Mouse (Mus musculus) cerebellum, adult (tissue): ENCODE results near the gene Dohh.

Source experiments
- ATAC-seq: cut with Nextera tagmentation; 2 replicates; pipeline ENCODE4 v1.9.2; 2017; ENCODE audit warnings: mild to moderate bottlenecking, moderate library complexity, mixed read lengths; ENCODE audit not compliant: insufficient number of reproducible peaks, low FRiP score, low TSS enrichment

Dohh gene

DNA sequence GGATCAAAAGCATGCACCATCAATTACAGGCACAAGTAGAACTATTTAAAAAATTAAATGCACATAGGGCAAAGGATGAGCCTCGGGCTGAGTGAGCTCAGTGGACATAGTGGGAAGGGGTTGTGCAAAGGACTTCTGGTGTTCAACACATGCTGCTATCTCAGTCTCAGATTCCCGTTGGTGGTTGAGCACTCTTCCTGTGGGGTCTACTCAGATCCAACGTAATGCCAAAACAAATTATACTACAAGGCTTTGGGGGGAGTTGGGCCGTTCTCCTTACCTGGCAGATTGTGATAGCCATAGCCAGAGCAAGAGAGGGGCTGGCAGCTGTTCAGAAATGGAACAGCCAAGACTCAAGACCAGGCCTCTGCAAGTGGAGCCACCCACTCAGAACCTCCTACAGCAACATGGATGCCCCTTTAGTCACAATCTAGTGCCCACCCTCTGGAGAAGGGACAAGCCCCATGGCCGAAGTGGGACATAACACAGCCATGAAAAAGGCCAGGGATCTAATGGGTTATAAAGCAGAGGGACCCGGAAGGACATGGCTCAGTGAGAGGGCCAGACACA lies 4.3 kb upstream of the Dohh start:
- no peak for ATAC-seq

DNA sequence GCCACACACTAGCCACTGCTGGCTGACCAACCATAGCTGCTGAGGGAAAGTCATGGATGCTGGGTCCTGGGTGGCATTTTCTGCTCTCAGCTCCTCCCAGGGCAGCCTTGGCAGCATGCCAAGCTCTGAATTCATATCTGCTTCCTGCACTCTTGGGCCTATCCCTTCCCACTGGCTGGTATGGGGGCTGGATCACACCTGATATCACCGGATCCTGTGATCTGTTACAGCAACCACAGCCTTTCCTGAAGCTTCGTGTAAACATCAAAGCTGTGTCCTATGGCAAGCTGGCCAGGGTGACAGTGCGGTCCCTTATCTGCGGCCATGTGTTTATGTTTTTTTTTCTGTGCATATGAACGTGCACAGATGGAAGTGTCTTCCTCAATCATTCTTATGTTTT lies 2.2 kb upstream of the Dohh start:
- no peak for ATAC-seq

DNA sequence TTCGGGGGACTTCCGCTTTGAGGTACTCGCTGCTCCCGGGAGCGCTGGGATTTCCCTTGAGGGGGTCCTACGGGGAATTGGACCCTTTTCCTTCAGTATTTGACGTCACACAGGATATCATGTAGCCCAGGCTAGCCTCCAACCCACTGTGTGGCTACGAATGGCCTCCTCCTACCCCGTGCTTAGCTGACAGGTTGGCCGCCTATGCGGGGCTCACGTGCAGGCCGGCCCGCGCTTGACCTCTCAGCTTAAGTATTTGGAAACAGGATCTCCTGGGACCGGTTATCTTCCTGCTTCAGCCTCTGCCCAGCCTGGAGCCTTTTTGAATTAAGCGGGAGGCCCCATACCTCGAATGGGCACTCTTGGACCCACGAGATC lies 366 bp downstream of the Dohh start:
- ATAC-seq: no peak

DNA sequence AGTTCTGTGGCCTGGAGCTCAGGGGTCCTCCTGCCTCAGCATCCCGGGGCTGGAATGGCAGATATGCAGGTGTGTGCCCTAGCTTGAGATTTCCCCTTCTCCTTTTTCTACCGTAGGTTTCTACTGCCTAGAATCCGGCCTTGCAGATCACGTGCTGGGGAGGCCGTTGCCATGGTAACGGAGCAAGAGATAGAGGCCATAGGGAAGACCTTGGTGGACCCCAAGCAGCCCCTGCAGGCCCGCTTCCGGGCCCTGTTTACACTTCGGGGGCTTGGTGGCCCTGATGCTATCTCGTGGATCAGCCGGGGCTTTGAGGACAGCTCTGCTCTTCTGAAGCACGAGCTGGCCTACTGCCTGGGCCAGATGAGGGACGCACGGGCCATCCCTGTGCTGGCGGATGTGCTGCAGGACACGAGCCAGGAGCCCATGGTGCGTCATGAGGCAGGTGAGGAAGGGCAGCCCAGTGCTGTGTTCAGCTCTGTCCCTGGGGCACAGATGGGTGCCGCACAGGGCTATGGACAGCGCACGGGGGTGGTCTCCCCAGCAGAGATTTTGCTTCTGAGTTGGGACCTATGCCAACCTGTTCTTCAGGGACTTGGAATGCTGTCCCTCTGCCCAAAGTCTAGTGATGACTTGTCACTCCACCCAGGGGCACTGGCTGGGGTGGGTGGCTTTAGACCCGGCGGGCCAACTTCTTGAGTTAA lies 1.5 kb downstream of the Dohh start:
- ATAC-seq: no peak

DNA sequence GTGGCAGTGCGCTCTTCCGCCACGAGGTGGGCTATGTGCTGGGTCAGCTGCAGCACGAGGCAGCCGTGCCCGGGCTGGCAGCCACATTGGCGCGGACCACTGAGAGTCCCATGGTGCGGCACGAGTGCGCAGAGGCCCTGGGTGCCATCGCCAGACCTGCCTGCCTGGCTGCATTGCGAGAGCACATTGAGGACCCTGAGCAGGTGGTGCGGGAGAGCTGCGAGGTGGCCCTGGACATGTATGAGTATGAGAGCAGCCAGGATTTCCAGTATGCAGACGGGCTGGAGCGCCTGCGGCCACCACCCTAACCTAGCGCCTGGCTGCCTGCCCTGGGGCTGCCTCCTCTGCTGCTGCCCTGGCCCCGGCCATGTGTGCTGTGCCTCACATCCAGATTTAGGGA lies 3.5 kb downstream of the Dohh start:
- no peak for ATAC-seq

DNA sequence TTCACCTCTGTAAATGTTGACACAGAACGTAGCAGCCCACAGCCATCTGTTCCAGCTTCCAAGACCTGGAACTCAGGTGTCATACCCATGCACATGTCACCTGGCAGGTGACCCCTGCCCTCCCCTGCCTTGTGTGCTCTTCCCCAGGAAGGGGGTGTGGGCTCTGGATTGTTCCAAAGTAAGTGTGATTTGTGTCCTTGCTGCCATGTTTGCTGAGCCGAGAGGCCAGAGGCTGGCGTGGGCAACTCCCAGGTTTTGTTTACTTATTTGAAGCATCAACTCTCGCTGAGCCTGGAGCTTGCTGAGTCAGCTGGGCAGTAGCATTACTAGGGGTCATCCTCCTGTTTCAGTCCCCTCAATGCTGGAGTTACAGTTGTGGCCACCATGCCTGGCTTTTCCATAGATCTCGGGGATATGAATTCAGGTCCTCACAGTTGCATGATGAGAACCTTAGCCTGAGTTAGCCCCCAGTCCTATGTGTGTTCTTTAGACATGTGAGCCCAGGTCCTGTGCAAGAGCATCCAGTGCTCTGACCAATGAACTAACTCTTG lies 4.4 kb downstream of the Dohh start, which contains the start of gene Gm48552:
TSS of gene Gm48552 (plus strand) at position 501 of the 551 bp plus-strand sequence.
- no peak for ATAC-seq

DNA sequence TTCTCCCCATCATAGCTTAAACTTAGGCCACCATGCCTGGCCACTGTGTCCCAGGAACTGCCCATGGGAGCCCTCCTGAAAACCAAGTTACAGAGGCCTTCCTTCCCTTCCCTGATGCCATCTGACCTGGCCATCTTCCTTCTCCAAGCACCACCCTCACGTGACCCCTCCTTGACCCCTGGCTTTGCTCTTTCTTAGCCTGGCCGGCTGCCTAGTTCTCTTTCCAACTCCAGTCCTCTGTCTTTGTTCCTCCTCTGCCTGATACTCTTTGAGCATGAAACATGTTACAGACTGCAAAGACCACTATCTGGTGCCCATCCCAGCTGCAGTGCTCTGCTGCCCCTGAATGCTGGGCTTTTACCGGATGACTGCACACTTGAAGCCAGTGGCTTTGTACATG lies 5.1 kb downstream of the Dohh start:
- ATAC-seq: no peak

DNA sequence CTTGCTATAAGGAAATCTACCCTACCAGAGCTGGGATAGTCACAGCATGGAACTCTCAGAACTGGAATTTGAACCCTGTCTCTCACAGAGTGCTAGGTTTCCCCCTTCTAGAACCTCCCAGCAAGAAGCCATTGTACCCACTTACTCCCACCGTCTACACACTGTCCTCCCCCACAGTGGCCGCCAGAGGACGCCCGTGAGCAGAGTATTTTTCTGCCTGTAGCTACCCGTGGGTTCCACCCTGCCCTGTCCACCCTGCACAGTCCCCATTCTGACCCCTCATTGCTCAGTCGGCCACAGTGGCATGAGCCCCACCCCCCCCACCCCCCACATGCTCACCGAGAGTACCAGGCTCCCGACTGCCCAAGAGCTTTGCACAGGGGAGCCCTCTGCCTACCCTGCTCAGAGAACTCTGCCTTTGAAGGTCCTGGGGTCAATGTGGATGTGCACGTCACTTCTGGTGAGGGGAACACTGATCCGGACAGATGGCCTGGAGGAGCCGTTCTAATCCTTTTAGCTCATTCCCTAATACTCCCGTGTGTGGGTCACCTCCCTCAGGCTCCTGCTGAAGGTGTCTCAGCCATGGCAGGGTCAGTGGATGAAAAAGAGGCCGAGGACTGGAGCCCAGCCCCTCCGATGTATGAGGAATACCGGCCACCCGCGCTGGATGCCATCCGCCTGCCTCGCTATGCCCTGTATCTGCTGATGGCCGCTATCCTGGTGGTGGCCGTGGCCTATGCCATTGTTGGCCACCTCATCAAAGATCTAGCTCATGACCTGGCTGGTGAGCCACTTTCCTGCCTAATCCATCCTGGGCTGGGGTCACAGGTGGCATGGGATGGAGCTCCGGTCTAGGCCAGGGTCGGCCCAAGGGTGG lies 5.8 kb downstream of the Dohh start:
- ATAC-seq: no peak

DNA sequence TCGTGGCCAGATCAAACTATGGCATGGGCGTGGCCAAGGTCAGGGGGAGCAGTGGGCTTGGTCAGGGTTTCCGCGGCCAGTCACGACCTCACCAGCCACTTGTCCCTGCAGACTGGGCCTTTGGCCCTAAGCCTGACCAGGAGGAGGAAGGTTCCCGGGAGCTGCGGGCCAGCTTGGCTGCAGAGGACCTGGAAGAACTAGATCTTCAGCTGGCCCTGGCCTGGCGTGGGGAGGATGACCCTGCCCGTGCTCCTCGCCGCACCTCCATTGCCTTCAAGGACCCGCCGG lies 6.4 kb downstream of the Dohh start:
- no peak for ATAC-seq

DNA sequence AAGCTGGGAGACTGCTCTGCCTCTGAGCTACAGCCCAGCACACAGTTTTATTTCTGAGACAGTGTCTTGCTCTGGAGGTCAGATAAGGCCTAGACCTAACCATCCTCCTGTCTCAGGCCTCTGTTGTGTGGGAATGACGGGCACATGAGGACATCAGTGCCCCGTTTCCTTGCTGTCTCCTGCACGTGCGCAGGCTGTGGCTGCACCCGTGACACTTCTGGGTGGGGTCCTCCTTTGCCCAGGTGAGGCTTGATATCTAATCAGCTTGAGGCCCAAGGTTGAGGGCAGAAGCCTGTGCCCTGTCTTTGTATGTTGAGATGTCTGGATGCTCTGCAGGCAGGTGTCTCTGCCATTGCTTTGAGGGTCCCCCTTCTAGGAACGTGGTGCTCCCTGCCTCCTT lies 8.0 kb downstream of the Dohh start:
- ATAC-seq: no peak

DNA sequence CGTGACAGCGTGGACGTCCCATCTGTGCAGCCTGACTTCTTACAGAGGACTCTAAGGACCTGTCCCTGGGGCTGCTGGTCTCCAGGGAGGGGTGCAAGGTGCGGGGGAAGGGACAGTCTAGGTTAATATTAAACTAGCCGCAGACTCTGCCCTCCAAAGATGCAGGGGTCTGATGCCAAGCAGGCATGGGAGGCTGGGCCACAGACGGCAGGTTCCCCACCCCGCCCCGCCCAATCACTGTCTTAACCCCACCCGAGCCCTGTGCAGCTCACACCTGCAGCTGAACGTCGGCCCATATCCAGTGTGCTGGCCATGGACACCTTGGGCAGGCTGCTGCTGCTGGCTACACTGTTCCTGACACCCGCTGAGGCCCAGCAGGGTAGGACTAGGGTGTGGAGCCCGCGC lies 8.6 kb downstream of the Dohh start, which contains the start of gene Smim24:
TSS of gene Smim24 (plus strand) at position 271 of the 405 bp plus-strand sequence.
- no peak for ATAC-seq

DNA sequence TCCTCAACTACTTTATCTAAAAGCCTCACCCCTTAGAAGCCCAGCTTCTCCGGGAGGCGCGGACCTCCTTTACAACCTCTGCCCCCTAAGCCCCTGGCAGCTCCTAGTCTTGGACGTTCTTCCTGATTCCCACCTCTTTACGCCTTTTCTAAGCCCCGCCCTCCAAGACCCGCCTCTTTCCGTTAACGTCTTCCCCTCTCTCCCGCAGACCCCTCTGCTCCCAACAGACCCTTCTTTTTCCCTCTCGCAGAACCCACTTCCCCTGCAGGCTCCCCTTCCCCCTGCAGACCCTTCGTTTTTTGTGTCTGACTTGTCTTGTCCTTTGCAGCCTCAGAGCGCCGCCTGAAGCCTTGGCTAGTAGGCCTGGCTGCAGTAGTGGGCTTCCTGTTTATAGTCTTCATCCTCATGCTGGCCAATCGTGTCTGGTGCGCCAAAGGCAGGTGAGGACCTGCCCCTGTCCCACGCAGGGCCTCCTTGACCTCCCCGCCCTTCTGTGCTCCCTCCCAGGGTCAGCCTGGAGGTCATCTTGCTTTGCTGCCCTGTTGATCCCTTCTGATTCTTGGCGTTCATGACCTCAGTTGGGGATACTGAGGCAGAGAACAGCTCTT lies 9.3 kb downstream of the Dohh start:
- ATAC-seq: no peak

DNA sequence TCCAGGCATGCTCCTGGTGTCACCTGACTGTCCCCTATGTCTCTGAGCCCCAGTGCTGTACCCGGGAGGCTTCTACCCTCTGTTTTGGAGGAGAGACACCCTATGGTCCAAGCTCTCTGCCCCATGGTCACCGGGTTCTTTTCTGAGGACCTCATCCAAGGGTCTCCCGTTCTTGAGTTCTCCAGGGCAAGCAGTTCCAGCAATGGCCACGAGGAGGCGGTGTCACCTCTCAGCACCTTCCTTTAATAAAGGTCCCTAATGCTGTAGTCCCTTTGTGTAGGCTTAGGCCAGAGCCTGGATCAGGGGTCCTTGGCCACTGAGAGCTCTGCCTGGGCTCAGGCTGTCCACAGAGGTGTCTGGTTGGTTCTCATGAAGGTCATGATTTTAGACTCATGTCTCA lies 10.9 kb downstream of the Dohh start:
- no peak for ATAC-seq

DNA sequence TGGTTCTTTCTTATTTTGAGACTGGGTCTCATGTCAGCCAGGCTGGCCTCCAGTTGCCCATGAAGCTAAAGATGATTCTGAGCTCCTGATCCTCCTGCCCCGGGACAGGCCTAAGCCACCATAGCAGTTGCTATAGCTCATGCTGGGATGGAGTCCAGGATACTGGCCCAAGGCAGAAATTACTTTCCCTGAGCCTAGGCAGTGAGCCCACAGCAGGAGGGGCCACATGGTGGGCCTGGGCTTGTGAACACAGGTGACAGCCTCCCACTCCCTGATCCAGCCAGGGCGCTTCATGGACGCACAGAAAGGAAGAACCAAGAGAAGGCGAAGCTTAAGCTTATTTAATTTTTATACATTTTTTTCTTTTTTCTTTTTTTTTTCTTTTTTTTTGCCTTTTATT lies 11.6 kb downstream of the Dohh start:
- ATAC-seq: no peak

DNA sequence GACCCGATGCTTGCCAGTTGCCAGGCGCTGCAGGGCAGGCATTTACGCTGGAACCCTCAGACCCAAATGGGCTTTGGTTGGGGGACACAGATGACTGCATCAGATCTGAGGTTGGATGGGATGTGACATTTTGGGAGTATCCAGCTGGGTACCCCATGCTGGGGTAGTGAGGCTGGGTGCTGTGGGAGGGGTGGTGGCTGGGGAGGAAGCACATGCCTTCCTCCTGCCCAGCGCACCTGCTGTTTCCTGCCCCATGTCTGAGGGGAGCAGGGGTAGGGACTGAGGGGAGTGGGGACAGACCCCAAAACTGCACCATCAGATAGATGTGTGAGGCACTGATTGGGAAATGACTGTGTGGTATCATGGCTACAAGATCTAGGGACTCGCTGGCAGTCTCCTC lies 12.5 kb downstream of the Dohh start:
- no peak for ATAC-seq

DNA sequence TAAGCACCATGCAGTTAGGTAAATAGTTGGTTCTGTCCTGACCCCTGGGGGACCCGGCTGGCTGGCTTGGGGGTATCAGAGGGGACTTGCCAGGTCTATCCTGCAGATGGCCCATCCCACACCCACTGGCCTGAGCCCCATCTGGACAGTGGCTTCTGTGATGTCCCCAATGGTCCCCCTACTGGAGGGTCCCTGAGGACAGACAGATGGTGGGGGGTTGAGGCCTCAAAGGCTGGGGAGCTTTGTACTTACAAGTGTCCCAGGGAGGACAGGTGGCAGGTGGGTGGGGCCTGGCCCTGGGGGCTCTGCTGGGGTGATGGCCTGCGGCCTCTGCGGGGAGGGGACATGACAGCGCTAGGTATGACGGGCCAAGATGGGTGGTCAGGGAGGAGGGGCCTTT lies 15.1 kb downstream of the Dohh start:
- ATAC-seq: no peak

DNA sequence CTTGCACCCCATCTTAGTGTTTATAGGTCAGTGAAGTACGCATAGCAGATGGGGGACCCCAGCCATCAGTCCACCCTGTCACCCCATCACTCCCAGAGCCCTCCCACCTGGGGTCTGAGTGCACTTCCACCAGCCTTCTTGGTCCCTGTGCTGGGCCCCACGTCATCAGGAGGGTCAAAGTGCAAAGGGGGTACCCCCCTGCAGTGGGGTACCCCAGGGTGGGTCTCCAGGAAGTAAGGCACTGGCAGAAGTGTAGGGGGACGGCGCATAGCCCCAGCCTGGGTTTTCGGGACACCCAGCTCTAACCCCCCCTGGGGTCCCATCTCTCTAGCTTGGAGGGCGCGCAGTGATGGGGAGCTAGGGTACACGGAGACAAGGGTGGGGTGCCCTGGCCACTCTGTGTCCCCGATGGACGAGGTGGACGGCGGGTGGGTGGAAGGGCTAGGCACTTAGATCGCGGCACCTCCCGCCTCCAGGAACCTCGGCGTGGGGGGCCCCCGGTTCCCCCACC lies 15.6 kb downstream of the Dohh start:
- ATAC-seq: no peak

DNA sequence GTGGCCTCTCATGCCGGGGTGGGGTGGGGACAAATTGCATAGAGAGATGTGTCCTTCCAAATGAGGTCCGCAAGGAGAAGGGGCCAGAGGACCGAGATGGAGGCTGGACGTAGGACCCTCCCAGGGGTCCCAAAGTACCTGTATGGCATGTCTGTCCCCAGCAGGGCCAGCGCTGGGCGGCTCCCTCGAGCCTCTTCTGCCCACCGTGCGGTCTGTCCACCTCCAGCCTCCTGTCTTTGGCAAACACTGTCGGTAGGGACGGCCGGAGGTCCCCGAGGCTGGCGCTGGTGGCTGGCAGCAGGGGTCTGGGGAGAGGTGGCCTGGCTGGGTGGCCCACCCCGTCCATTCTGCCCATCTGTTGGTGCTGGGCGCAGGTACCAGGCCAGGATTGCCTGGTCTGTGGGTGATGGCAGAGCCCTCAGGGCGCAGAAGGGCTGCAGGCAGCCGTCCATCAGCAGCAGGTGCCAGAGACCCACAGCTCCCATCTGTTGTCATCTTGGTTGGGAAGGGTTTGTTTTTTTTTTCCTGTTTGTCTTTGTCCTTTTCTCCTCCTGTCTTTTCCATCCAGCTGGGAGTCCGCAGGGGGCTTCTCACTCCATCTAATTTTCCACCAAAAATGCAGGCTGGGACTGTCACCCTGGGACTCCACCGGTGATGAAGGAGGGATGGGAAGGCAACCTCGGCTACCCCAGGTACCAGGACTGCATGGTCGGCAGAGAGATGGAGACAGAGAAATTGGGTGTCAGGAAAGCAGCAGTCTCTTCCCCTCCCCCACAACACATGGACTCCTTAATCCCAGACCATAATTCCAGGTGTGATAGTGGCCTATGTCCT lies 16.4 kb downstream of the Dohh start:
- peak; percentile 57; the same call in 1 of the 2 replicates for ATAC-seq

DNA sequence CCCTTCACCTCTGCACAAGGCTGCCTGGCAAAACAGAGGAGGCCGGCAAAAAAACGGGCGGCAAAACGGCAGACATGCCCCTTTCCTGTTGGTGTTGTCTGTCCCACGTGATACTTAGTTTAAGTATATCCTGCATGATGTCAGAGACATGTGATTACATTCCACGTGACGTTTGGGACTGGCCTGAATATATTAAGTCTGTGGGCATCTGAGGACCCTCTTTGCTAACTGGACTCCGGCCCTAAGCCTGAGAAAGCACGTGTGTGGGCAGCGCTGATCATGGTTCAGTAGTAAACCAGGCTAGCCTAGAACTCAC lies 16.9 kb downstream of the Dohh start:
- no peak for ATAC-seq
